Mouse (Mus musculus) spleen, adult 18-20 months (tissue): Measurements from ENCODE around the gene Afm.

ENCODE experiments used
- DNase-seq, 2 experiments: peaks; one replicate each; pipeline ENCODE4 v3.0.0; 2022; ENCODE audit warnings: mixed read lengths in 2 of 2

Gene Afm

GRCm38 (mm10) chr5:90560743-90561142 is 42.0 kb downstream of the Afm start, which contains the start of gene 5830473C10Rik:
Gene 5830473C10Rik (plus strand): TSS chr5:90561107.
- no peak for DNase-seq

- no peak for DNase-seq
These were observed 43.1 kb downstream of the Afm start for GRCm38 (mm10) chr5:90561721-90562275.

DNA sequence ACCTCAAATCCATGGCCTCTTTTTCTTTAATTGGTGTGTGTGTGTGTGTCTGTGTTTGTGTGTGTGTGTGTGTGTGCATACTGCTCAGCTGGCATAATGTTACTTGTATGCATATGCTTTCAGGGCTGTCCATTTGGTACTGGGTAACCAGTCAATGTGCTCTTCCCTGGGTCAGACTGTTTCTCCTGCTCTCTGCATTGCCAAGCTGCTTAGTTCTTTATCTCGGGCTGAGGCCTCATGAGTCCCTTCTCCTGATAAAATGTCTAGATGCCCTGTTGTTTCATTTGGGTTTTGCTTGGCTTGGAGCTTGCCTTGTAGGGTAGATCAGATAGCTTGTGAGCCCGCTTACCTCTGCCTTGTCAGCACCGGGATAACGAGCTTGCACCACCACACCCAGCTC is 44.1 kb downstream of the Afm start:
- DNase-seq, result no peak

- no peak for DNase-seq
These were observed 45.4 kb downstream of the Afm start for GRCm38 (mm10) chr5:90564161-90564560.

DNA sequence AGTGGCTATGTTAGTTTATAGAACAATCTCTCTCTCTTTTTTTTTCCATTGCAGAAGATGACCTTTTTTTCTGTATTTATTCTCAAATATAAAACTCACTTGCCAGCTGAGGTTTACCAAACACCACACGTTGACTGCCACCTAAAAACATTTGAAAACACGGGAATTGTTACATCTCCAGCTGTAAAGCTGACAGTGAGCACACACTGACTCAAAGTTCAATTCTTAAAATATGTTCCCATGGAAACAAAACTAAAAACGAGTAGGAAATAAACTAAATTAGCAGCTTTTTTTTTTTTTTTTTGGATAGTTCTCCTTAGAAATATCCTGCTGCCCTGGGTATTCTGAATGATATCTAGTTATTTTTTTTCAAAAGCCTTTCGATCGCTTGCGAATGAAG is 46.5 kb downstream of the Afm start:
- no peak for DNase-seq

- DNase-seq, result no peak
These were observed 49.1 kb downstream of the Afm start for GRCm38 (mm10) chr5:90567788-90568187.

- DNase-seq, result no peak
These were observed 49.6 kb downstream of the Afm start for GRCm38 (mm10) chr5:90568338-90568737.

DNA sequence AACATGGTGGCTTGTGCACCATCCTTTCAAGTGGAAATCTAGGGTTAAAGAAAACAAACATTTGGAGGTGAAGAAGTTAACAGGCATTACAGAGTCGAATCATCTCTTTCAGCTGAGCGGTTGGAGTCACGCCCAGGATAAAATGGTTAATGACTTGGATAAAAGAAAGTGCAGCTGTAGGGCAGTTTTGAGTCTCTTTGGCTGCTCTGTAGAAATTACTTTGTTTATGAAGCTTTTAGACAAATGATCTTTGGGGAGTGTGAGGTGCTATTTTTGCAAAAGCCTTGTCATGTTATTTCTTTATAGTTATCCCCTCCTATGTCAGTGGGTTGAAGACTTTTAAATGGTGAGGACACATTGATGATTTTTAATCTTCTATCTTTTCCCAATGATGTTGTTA is 52.5 kb downstream of the Afm start:
- DNase-seq, result no peak

GRCm38 (mm10) chr5:90577751-90578150 is 59.0 kb downstream of the Afm start:
- no peak for DNase-seq

DNA sequence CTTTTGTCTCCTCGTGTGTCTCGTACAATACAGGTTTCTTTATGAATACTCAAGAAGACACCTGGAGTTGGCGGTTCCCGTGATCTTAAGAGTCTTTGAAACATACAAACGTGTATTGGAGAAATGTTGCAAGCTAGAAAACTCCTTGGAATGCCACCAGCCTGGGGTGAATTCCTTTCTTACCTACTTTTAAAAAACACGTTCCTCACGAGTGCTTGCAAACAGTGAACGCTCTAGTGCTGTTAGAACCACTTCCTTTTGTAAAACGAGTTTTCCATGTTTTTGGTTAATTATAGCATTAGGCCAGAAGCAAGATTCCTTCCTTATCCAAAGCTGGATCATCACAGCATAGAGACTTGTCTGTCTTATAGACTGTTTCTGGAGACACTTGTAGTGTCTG is 60.8 kb downstream of the Afm start:
- DNase-seq, result no peak

DNA sequence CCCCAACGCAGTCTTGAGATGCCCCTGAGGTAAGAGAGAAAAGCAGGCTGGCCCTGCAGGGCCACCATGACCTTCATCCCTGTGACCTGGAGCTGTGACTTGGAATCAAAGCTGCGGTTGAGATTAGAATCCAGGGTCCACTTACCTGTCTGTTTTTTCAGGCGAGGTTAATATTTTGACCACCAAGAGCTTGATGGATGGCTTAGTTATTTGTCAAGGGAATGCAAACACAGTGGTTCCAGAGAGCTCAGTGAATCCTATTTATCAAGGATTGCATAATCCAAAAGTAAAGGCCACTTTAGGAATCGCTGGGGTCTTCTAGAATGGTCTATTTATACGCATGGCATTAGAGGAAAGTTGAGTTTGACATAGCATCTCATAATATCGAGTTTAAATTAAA is 63.4 kb downstream of the Afm start:
- no peak for DNase-seq

GRCm38 (mm10) chr5:90584799-90585198 is 66.1 kb downstream of the Afm start:
- DNase-seq, result no peak

- DNase-seq, result no peak
These were observed 67.8 kb downstream of the Afm start for GRCm38 (mm10) chr5:90586511-90586910.

GRCm38 (mm10) chr5:90588104-90588503 is 69.4 kb downstream of the Afm start:
- DNase-seq, result no peak

DNA sequence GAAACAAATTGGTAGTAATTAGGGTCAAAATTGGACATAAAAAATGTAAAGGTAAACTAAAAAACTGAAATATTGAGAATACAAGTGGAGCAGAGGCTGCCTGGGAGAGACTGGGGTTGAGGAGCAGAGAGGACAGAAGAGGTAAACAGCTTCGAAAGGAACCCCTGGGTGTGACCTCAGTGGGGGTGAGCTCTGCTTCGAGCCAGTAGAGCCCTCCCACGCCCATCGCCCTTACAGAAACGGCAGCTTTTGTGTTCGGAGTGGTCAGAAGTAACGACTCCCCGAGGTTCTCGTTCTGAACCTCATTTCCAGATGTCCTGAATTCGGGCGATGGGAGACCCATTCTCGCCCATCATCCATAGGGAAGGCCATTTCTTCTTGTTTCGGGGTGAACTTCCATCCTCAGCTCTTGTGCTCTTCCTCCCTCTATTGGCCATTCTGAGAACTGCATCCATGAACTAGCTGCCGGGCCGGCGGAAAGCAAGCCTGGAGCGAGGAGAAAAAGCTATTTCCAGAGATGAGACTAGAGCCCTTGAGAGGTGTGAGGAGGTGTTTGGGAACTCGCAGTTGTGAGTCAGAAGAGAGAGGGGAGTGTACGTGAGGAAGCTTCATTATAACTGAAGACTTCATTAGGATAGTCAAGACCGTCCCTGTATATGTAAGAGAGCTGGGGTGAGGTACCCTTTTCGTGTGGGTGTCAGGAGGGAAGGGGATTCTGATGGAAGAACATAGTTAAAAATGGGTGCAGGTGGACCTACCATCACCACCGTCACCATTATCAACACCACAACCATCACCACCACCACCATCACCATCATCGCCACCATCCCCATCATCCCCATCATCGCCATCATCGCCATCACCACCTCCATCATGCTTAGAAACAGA is 70.2 kb downstream of the Afm start:
- DNase-seq, result peak in 1 of 2 experiments; percentile 44

- DNase-seq, result no peak
These were observed 71.9 kb downstream of the Afm start for GRCm38 (mm10) chr5:90590676-90591075.

- DNase-seq, result no peak
These were observed 73.2 kb downstream of the Afm start for GRCm38 (mm10) chr5:90591936-90592335.

DNA sequence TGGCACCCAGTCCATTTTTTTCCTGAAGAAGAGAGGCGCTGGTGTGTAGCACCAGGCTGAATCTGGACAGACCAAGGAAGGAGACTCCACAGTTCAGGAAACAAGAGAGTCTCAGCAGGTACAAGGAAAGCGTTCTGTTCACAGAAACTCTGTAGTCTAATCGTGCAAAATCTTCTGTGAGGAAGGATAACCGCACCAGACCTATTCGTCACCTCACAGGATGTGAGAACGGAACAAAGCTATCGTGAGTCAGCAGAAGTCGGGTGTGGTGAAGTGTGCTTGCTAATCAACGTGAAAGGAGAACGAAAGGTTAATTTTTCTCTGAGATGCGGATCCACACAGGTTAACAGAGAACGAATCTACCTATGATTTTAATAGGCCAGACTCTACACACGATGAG is 76.2 kb downstream of the Afm start:
- no peak for DNase-seq

- no peak for DNase-seq
These were observed 77.4 kb downstream of the Afm start for GRCm38 (mm10) chr5:90596155-90596554.

GRCm38 (mm10) chr5:90601469-90601868 is 82.7 kb downstream of the Afm start:
- peak in 1 of 2 experiments; percentile 31 for DNase-seq
